Mouse (Mus musculus) cortical plate, adult 2 months (tissue): ENCODE results near the gene Dync1h1.

Experiments
- CTCF ChIP-seq: fragments of 200-500 bp; IDR thresholded peaks from 2 replicates; pipeline ENCODE4 v1.5.1; 2011; ENCODE audit warnings: mild to moderate bottlenecking, control low read depth, low read length; ENCODE audit not compliant: insufficient read depth; ENCODE audit errors: extremely low read depth
- POLR2A ChIP-seq: fragments of 200-500 bp; IDR thresholded peaks from 2 replicates; pipeline ENCODE4 v1.6.1; 2011; ENCODE audit warnings: mild to moderate bottlenecking, low read length, control low read depth; ENCODE audit not compliant: insufficient read depth; ENCODE audit errors: extremely low read depth

GRCm38 (mm10) chr12:110552113-110552512, 49.1 kb upstream of the Dync1h1 start:
- no peak for TF ChIP-seq CTCF
- TF ChIP-seq POLR2A = no peak
